In the genomic region with DNA sequence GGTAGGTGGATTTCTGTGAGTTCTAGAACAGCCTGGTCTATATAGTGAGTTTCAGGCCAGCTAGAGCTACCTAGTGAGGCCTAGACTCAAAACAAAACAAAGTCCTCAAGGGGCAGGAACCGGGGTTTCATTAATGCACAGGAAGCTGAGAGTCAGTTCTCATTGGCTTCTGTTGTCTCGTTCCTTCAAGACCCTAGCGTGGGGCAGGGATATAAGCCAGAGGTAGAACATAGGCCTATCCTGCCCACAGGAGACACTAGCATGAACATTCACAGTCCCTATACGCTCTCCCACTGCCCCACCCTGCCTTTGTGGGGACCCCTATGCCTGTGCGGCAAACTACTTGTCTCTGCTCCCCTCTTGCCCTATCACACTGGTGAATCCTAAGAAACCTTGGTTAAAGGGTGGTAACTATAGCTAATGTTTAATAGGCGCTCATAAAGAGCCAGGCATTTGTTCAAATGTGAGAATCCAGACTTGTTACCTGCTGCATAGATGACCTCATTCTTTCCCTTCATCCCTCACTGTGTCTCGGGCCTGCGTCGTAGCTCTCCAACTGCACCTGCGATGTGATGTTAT, we compare ENCODE assay signal across 12 mouse cellular contexts. TPM values are rescaled to one million over a fixed set of nuclear protein-coding genes. Genes with fewer than 3 reads are reported as not detected.
DNase-seq lines count a peak whose midpoint lies in the region; ATAC-seq and TF ChIP-seq lines count a peak whose summit lies in the region.
"Had no signal": no experiment of that assay in that cellular context is flagged by ENCODE, and none has a peak within 500 bp of the region (broad histone marks: within the 10 kb centered on the region; RNA-seq: fewer than 3 reads in every experiment).

No protein-coding gene starts in this region.

- no peak for DNase-seq in heart, postnatal 36 days
- no peak for DNase-seq in CH12.LX (ENCODE audit: extremely low read depth)
- DNase-seq in liver, embryonic 14.5 days (ENCODE audit: low read depth in 3 of 3, low spot score in 3 of 3) = no peak
- no peak for DNase-seq in urinary bladder, postnatal 4 days (ENCODE audit: low spot score in 2 of 2)
- DNase-seq in MN1 (ENCODE audit: low spot score) = no peak
- no peak for DNase-seq in lung, postnatal 10 days

- dilution Hi-C loops in CH12.LX (cut with MboI; ENCODE audit: extremely low pct_ligation_motif_present, extremely low pct_unique_long_range_greater_than_20kb, low sequenced_read_pairs) = no loop called here

- TF ChIP-seq RAD21 in CH12.LX (IDR thresholded peaks at IDR 0.05; ENCODE audit: low read depth, low read length) = no peak

- WGBS in heart, embryonic 14.5 days = 81% methylated on average over 10 of the region's 10 CpGs
- 86% methylated on average over 10 of the region's 10 CpGs for WGBS in embryonic facial prominence, embryonic 12.5 days
- 73% methylated on average over 10 of the region's 10 CpGs for WGBS in liver, embryonic 14.5 days (ENCODE audit: insufficient replicate concordance)

- H3K9ac ChIP-seq in heart, embryonic 14.5 days (ENCODE audit: low read length) = peak overlapping the region; percentile 62; the same call in 1 of the 2 replicates
- no peak overlapping the region for H3K9ac ChIP-seq in CH12.LX (ENCODE audit: insufficient read depth, low read depth)
- H3K9ac ChIP-seq in embryonic facial prominence, embryonic 12.5 days = peak overlapping the region; percentile 2; the same call in 1 of the 2 replicates
- H3K9ac ChIP-seq in liver, embryonic 14.5 days (replicated peaks) = no peak overlapping the region; the same call in 1 of the 2 replicates

- no peak for TF ChIP-seq POLR2A in CH12.LX (IDR thresholded peaks at IDR 0.05; ENCODE audit: low read depth, low read length)

- H3K4me2 ChIP-seq in heart, embryonic 14.5 days (ENCODE audit: low read length) = no peak overlapping the region
- H3K4me2 ChIP-seq in CH12.LX (ENCODE audit: insufficient read depth, low read depth, poor library complexity, severe bottlenecking) = no peak overlapping the region
- H3K4me2 ChIP-seq in embryonic facial prominence, embryonic 12.5 days (replicated peaks) = no peak overlapping the region
- no peak overlapping the region; the same call in 1 of the 2 replicates for H3K4me2 ChIP-seq in liver, embryonic 14.5 days (ENCODE audit: low read depth)

- H3K27me3 ChIP-seq in heart, embryonic 14.5 days (ENCODE audit: control insufficient read depth, insufficient read depth, low read length) = no peaks in the 10 kb centered on the region
- peaks cover 6% of the 10 kb centered on the region for H3K27me3 ChIP-seq in CH12.LX (replicated peaks)
- no peaks in the 10 kb centered on the region for H3K27me3 ChIP-seq in embryonic facial prominence, embryonic 12.5 days
- no peaks in the 10 kb centered on the region for H3K27me3 ChIP-seq in liver, embryonic 14.5 days (ENCODE audit: control insufficient read depth, insufficient read depth, low read length)

- peaks cover 37% of the 10 kb centered on the region for H3K36me3 ChIP-seq in heart, embryonic 14.5 days (ENCODE audit: control insufficient read depth, insufficient read depth, low read length)
- no peaks in the 10 kb centered on the region for H3K36me3 ChIP-seq in CH12.LX (replicated peaks in 1 of 2; ENCODE audit: control insufficient read depth in 1 of 2, insufficient read depth in 1 of 2, low read length in 1 of 2)
- H3K36me3 ChIP-seq in embryonic facial prominence, embryonic 12.5 days = peaks cover 24% of the 10 kb centered on the region
- peaks cover 6% of the 10 kb centered on the region; the same call in 1 of the 2 replicates for H3K36me3 ChIP-seq in liver, embryonic 14.5 days (replicated peaks; ENCODE audit: control insufficient read depth, insufficient read depth, low read depth)

- H3K4me1 ChIP-seq in heart, embryonic 14.5 days (ENCODE audit: control insufficient read depth in 2 of 2, insufficient read depth in 2 of 2, low read length in 2 of 2) = peaks cover 69 to 86% of the 10 kb centered on the region in 2 experiments
- H3K4me1 ChIP-seq in CH12.LX (ENCODE audit: control insufficient read depth in 1 of 2, insufficient read depth in 2 of 2) = peaks cover 34 to 62% of the 10 kb centered on the region in 2 experiments
- peaks cover 55% of the 10 kb centered on the region for H3K4me1 ChIP-seq in embryonic facial prominence, embryonic 12.5 days
- H3K4me1 ChIP-seq in liver, embryonic 14.5 days (replicated peaks; ENCODE audit: control insufficient read depth in 2 of 2, insufficient read depth in 2 of 2, low read length in 1 of 2) = peaks cover 81 to 94% of the 10 kb centered on the region in 2 experiments

- H3K79me2 ChIP-seq in CH12.LX (replicated peaks; ENCODE audit: control insufficient read depth, extremely low read depth, insufficient read depth, poor library complexity, severe bottlenecking) = no peaks in the 10 kb centered on the region

- H3K4me3 ChIP-seq in heart, embryonic 14.5 days (ENCODE audit: control insufficient read depth in 1 of 2, insufficient read depth in 1 of 2, low read depth in 1 of 2, low read length in 2 of 2) = no peak overlapping the region
- no peak overlapping the region for H3K4me3 ChIP-seq in CH12.LX (replicated peaks in 1 of 3; ENCODE audit: low read depth in 2 of 3, low read length in 2 of 3, poor library complexity in 1 of 3)
- no peak overlapping the region for H3K4me3 ChIP-seq in embryonic facial prominence, embryonic 12.5 days
- H3K4me3 ChIP-seq in liver, embryonic 14.5 days (ENCODE audit: insufficient read depth in 1 of 2, low read depth in 2 of 2, low read length in 2 of 2) = no peak overlapping the region

- no peak for TF ChIP-seq EP300 in CH12.LX (IDR thresholded peaks at IDR 0.05; ENCODE audit: low read length)
- no peak for TF ChIP-seq EP300 in liver, embryonic 14.5 days (IDR thresholded peaks at IDR 0.05; ENCODE audit: low read depth)

- ATAC-seq in heart, embryonic 14.5 days (ENCODE audit: insufficient number of reproducible peaks, insufficient read depth, low FRiP score, low read depth) = no peak
- ATAC-seq in embryonic facial prominence, embryonic 12.5 days (ENCODE audit: insufficient number of reproducible peaks, insufficient read depth, low FRiP score, low TSS enrichment) = no peak
- ATAC-seq in liver, embryonic 14.5 days (ENCODE audit: insufficient read depth) = no peak

- no peaks in the 10 kb centered on the region for H3K9me3 ChIP-seq in heart, embryonic 14.5 days (ENCODE audit: control insufficient read depth, low read length)
- no peaks in the 10 kb centered on the region for H3K9me3 ChIP-seq in CH12.LX (replicated peaks; ENCODE audit: low read length)
- no peaks in the 10 kb centered on the region for H3K9me3 ChIP-seq in embryonic facial prominence, embryonic 12.5 days
- H3K9me3 ChIP-seq in liver, embryonic 14.5 days (ENCODE audit: control insufficient read depth, low read length) = no peaks in the 10 kb centered on the region
- H3K9me3 ChIP-seq: G1E had no signal

- peak overlapping the region; percentile 17 to 90; a peak in 2 of 4 replicates for H3K27ac ChIP-seq in heart, embryonic 14.5 days (replicated peaks in 1 of 2; ENCODE audit: control insufficient read depth in 1 of 2, insufficient read depth in 1 of 2, low read depth in 2 of 2, low read length in 2 of 2)
- no peak overlapping the region for H3K27ac ChIP-seq in CH12.LX (ENCODE audit: insufficient read depth, low read depth)
- H3K27ac ChIP-seq in embryonic facial prominence, embryonic 12.5 days = no peak overlapping the region
- peak overlapping the region; percentile 49 for H3K27ac ChIP-seq in liver, embryonic 14.5 days

- in situ Hi-C loops in CH12.LX (cut with MboI; ENCODE audit: low pct_ligation_motif_present, low pct_unique_long_range_greater_than_20kb, low sequenced_read_pairs) = no loop called here

- intact Hi-C loops in heart, postnatal 36 days (cut with DNase I) = no loop called here

- no peak for TF ChIP-seq CTCF in CH12.LX (conservative IDR thresholded peaks at IDR 0.05 in 1 of 2, IDR thresholded peaks at IDR 0.05 in 1 of 2; ENCODE audit: low read depth in 2 of 2, low read length in 2 of 2)
- TF ChIP-seq CTCF in liver, embryonic 14.5 days (IDR thresholded peaks at IDR 0.05; ENCODE audit: low read depth) = no peak

RNA-seq across cellular contexts. Expression of gene Thra, which starts 12.2 kb away (rescaled TPM):
- polyA plus RNA-seq in heart, embryonic 14.5 days (2014; fragmentation: Nextera tagmentation; extraction: Ambion mirVana) = 45.3 and 55.6 TPM in 2 replicates
- total RNA-seq in heart, postnatal 36 days (2021) = 100 to 1,000 TPM; 100 to 111 TPM
- total RNA-seq in CH12.LX (2012; rRNA removed) (2.5 and 3.9 TPM in 2 replicates), CH12.LX (2014; rRNA removed) (0.81 and 1.1 TPM in 2 replicates)
- 3.8 and 4.3 TPM in 2 replicates for polyA plus RNA-seq in CH12.LX (2012; ENCODE audit: insufficient read length, low read depth)
- 29.1 and 34.3 TPM in 2 replicates for polyA plus RNA-seq in embryonic facial prominence, embryonic 12.5 days (2016; fragmentation: Nextera tagmentation; extraction: Ambion mirVana)
- polyA plus RNA-seq in liver, embryonic 14.5 days (2012; rRNA removed) = 14.6 and 15.6 TPM in 2 replicates
- polyA plus RNA-seq in liver, embryonic 14.5 days (2014; fragmentation: Nextera tagmentation; extraction: Ambion mirVana) = 8.3 and 10.0 TPM in 2 replicates

RNA-seq across cellular contexts. Expression of gene Nr1d1, which starts 22.5 kb away (rescaled TPM):
- 6.0 and 6.4 TPM in 2 replicates for polyA plus RNA-seq in heart, embryonic 14.5 days (2014; fragmentation: Nextera tagmentation; extraction: Ambion mirVana)
- total RNA-seq in heart, postnatal 36 days (2021) = 100 to 1,000 TPM; 104 to 107 TPM
- total RNA-seq in CH12.LX (2012; rRNA removed) (0.21 and 0.25 TPM in 2 replicates), CH12.LX (2014; rRNA removed) (0.17 and 0.39 TPM in 2 replicates)
- polyA plus RNA-seq in CH12.LX (2012; ENCODE audit: insufficient read length, low read depth) = 0.95 and 1.4 TPM in 2 replicates
- polyA plus RNA-seq in embryonic facial prominence, embryonic 12.5 days (2016; fragmentation: Nextera tagmentation; extraction: Ambion mirVana) = 1.6 and 1.7 TPM in 2 replicates
- 0.54 and 0.65 TPM in 2 replicates for polyA plus RNA-seq in liver, embryonic 14.5 days (2012; rRNA removed)
- polyA plus RNA-seq in liver, embryonic 14.5 days (2014; fragmentation: Nextera tagmentation; extraction: Ambion mirVana) = 0.56 and 0.58 TPM in 2 replicates

RNA-seq across cellular contexts. Expression of gene Med24, which starts 23.4 kb away (rescaled TPM):
- 28.5 and 31.0 TPM in 2 replicates for polyA plus RNA-seq in heart, embryonic 14.5 days (2014; fragmentation: Nextera tagmentation; extraction: Ambion mirVana)
- 10 to 100 TPM; 45.2 to 52.7 TPM for total RNA-seq in heart, postnatal 36 days (2021)
- 47.7 and 48.6 TPM in 2 replicates for total RNA-seq in CH12.LX (2012; rRNA removed)
- total RNA-seq in CH12.LX (2014; rRNA removed) = 26.5 and 30.9 TPM in 2 replicates
- 64.2 and 78.8 TPM in 2 replicates for polyA plus RNA-seq in CH12.LX (2012; ENCODE audit: insufficient read length, low read depth)
- polyA plus RNA-seq in embryonic facial prominence, embryonic 12.5 days (2016; fragmentation: Nextera tagmentation; extraction: Ambion mirVana) = 70.4 and 73.6 TPM in 2 replicates
- 25.0 and 29.6 TPM in 2 replicates for polyA plus RNA-seq in liver, embryonic 14.5 days (2012; rRNA removed)
- polyA plus RNA-seq in liver, embryonic 14.5 days (2014; fragmentation: Nextera tagmentation; extraction: Ambion mirVana) = 21.3 and 25.6 TPM in 2 replicates

RNA-seq across cellular contexts. Expression of gene Msl1, which starts 42.7 kb away (rescaled TPM):
- polyA plus RNA-seq in heart, embryonic 14.5 days (2014; fragmentation: Nextera tagmentation; extraction: Ambion mirVana) = 13.3 and 15.3 TPM in 2 replicates
- total RNA-seq in heart, postnatal 36 days (2021) = 10 to 100 TPM; 74.4 to 75.3 TPM
- 27.3 and 30.7 TPM in 2 replicates for total RNA-seq in CH12.LX (2012; rRNA removed)
- 25.9 and 26.4 TPM in 2 replicates for total RNA-seq in CH12.LX (2014; rRNA removed)
- 57.1 and 58.1 TPM in 2 replicates for polyA plus RNA-seq in CH12.LX (2012; ENCODE audit: insufficient read length, low read depth)
- 35.2 and 35.6 TPM in 2 replicates for polyA plus RNA-seq in embryonic facial prominence, embryonic 12.5 days (2016; fragmentation: Nextera tagmentation; extraction: Ambion mirVana)
- 11.5 and 15.8 TPM in 2 replicates for polyA plus RNA-seq in liver, embryonic 14.5 days (2012; rRNA removed)
- 4.5 and 4.9 TPM in 2 replicates for polyA plus RNA-seq in liver, embryonic 14.5 days (2014; fragmentation: Nextera tagmentation; extraction: Ambion mirVana)

RNA-seq across cellular contexts. Expression of gene Csf3, which starts 51.6 kb away (rescaled TPM):
- polyA plus RNA-seq in heart, embryonic 14.5 days (2014; fragmentation: Nextera tagmentation; extraction: Ambion mirVana) = not detected in 2 replicates
- total RNA-seq in heart, postnatal 36 days (2021) = not detected
- total RNA-seq in CH12.LX (2012; rRNA removed) = not detected in 2 replicates
- not detected in 2 replicates for total RNA-seq in CH12.LX (2014; rRNA removed)
- 0.21 and 0.29 TPM in 2 replicates for polyA plus RNA-seq in CH12.LX (2012; ENCODE audit: insufficient read length, low read depth)
- polyA plus RNA-seq in embryonic facial prominence, embryonic 12.5 days (2016; fragmentation: Nextera tagmentation; extraction: Ambion mirVana) = not detected in 2 replicates
- polyA plus RNA-seq in liver, embryonic 14.5 days (2012; rRNA removed) = not detected in 2 replicates
- polyA plus RNA-seq in liver, embryonic 14.5 days (2014; fragmentation: Nextera tagmentation; extraction: Ambion mirVana) = not detected in 2 replicates
- total RNA-seq: hematopoietic stem cell, adult 5-6 weeks; neutrophil, adult 5-6 weeks had no signal
- polyA plus RNA-seq: embryonic facial prominence, embryonic 11.5 days; G1E had no signal

Comparison
In these comparisons a context has a peak if more than half of its experiments do, and no peak if none do; other contexts are left out.
1. H3K27ac ChIP-seq: peak in heart, embryonic 14.5 days (2 of 2) and liver, embryonic 14.5 days (single experiment); none in CH12.LX (single experiment) and embryonic facial prominence, embryonic 12.5 days (single experiment).
2. H3K9ac ChIP-seq: peak in heart, embryonic 14.5 days (single experiment) and embryonic facial prominence, embryonic 12.5 days (single experiment); none in CH12.LX (single experiment) and liver, embryonic 14.5 days (single experiment).